21 mouse cellular contexts compared by ENCODE assay signal in genomic region chr4:156169129-156169528, GRCm38 (mm10). TPM values are rescaled to one million over a fixed set of nuclear protein-coding genes. Genes with fewer than 3 reads are reported as not detected.
"Had no signal": no experiment of that assay in that cellular context is flagged by ENCODE, and none has a peak within 500 bp of the region (broad histone marks: within the 10 kb centered on the region; RNA-seq: fewer than 3 reads in every experiment).

No protein-coding gene starts in this region.

- H3K4me3 ChIP-seq: limb, embryonic 12.5 days; limb, embryonic 15.5 days; midbrain, embryonic 13.5 days; neural tube, embryonic 12.5 days had no signal

- H3K9ac ChIP-seq: limb, embryonic 12.5 days; limb, embryonic 15.5 days; liver, embryonic 14.5 days; liver, postnatal 0 days; lung, embryonic 14.5 days; midbrain, embryonic 13.5 days; neural tube, embryonic 12.5 days had no signal

- H3K4me2 ChIP-seq: limb, embryonic 12.5 days; limb, embryonic 15.5 days; liver, embryonic 11.5 days; lung, embryonic 14.5 days; midbrain, embryonic 13.5 days; neural tube, embryonic 12.5 days had no signal

- H3K9me3 ChIP-seq: limb, embryonic 12.5 days; limb, embryonic 15.5 days; midbrain, embryonic 13.5 days; neural tube, embryonic 12.5 days had no signal

- H3K4me1 ChIP-seq: limb, embryonic 12.5 days; limb, embryonic 15.5 days; midbrain, embryonic 13.5 days; neural tube, embryonic 12.5 days had no signal

- DNase-seq: kidney, adult 2 months; kidney, postnatal 25 days; left cerebral cortex, postnatal 4 days; liver, postnatal 0 days; lung, embryonic 14.5 days; retina, postnatal 1 day; thymus, adult 18-20 months; thymus, postnatal 36 days had no signal

- H3K27me3 ChIP-seq: limb, embryonic 12.5 days; limb, embryonic 15.5 days; midbrain, embryonic 13.5 days; neural tube, embryonic 12.5 days had no signal

- H3K27ac ChIP-seq: kidney, postnatal 0 days; limb, embryonic 12.5 days; limb, embryonic 15.5 days; liver, embryonic 14.5 days; macrophage; midbrain, embryonic 13.5 days; neural tube, embryonic 12.5 days; stomach, postnatal 0 days had no signal

- ATAC-seq: intestine, postnatal 0 days; liver, postnatal 0 days; lung, postnatal 0 days; midbrain, embryonic 13.5 days had no signal

RNA-seq across cellular contexts. Expression of gene Isg15, which starts 31.5 kb away (rescaled TPM):
- total RNA-seq: left cerebral cortex, postnatal 4 days had no signal
- polyA plus RNA-seq: kidney, embryonic 14.5 days; lung, embryonic 14.5 days had no signal

RNA-seq across cellular contexts. Expression of gene Rnf223, which starts 38.8 kb away (rescaled TPM):
- polyA plus RNA-seq: intestine, postnatal 0 days; lung, postnatal 0 days; macrophage had no signal

RNA-seq across cellular contexts. Expression of gene Perm1, which starts 46.5 kb away (rescaled TPM):
- total RNA-seq: megakaryocyte, adult 5-6 weeks had no signal
